ENCODE assay signal across 9 mouse cellular contexts in the genomic region with DNA sequence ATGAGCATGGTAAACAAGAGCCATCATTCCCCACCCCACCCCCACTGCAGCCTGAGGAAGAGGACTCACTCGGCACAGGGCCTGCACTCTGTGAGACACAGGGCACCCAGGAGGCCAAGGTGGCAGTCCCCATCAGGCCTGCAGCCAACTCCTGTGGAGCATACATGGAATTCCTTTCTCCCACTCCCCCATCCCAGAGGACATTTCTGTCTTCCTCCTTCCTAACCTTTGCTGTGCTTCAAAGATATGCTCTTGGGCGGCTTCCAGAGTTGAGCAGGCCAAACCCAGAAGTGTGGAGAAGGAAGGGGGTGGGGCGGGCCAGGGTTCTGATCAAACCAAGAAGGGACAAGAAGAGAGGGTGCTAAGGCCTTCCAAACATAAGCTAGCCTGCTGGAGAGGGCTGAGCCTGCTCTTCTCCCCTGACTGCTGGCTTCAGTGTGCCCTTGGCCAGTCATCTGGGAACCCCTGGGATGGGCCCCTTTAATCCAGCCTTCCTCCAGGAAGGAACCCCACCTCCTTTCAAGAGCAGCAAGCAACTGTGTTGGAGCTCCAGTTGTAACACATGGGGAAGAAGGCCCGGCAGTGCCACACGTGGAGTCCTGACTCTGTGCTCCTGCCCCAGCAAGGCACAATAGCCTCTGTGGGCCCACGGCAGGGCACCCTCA. TPM values are rescaled to one million over a fixed set of nuclear protein-coding genes. Genes with fewer than 3 reads are reported as not detected.
DNase-seq lines count a peak whose midpoint lies in the region; ATAC-seq and TF ChIP-seq lines count a peak whose summit lies in the region.
"Had no signal": no experiment of that assay in that cellular context is flagged by ENCODE, and none has a peak within 500 bp of the region (broad histone marks: within the 10 kb centered on the region; RNA-seq: fewer than 3 reads in every experiment).

No protein-coding gene starts in this region.

- intact Hi-C loops in left cerebral cortex, adult 2 months (cut with DNase I) = no loop called here
- intact Hi-C loops in left cerebral cortex, postnatal 25 days (cut with DNase I) = no loop called here

- no peaks in the 10 kb centered on the region for H3K27me3 ChIP-seq in forebrain, embryonic 14.5 days (replicated peaks; ENCODE audit: control insufficient read depth, insufficient read depth, low read length)
- H3K27me3 ChIP-seq in intestine, embryonic 14.5 days (replicated peaks; ENCODE audit: control insufficient read depth, insufficient read depth, low read length) = no peaks in the 10 kb centered on the region
- no peaks in the 10 kb centered on the region for H3K27me3 ChIP-seq in liver, embryonic 13.5 days
- no peaks in the 10 kb centered on the region for H3K27me3 ChIP-seq in small intestine, adult 2 months (ENCODE audit: control insufficient read depth, insufficient read depth, low read length)

- DNase-seq in left cerebral cortex, adult 2 months (ENCODE audit: extremely low spot score in 1 of 2, low spot score in 2 of 2) = no peak
- no peak for DNase-seq in left cerebral cortex, postnatal 25 days (ENCODE audit: low spot score in 2 of 2)
- no peak for DNase-seq in forebrain, embryonic 14.5 days (ENCODE audit: low spot score)
- DNase-seq in intestine, embryonic 14.5 days (ENCODE audit: low spot score) = no peak
- no peak for DNase-seq in liver, embryonic 13.5 days
- no peak for DNase-seq in thymus, postnatal 10 days (ENCODE audit: low spot score in 2 of 2)

- no peaks in the 10 kb centered on the region for H3K9me3 ChIP-seq in forebrain, embryonic 14.5 days (replicated peaks; ENCODE audit: control insufficient read depth, low read length)
- no peaks in the 10 kb centered on the region for H3K9me3 ChIP-seq in intestine, embryonic 14.5 days (ENCODE audit: control insufficient read depth, low read length)
- no peaks in the 10 kb centered on the region for H3K9me3 ChIP-seq in liver, embryonic 13.5 days (replicated peaks)

- TF ChIP-seq POLR2A in small intestine, adult 2 months (IDR thresholded peaks at IDR 0.05; ENCODE audit: low read depth, low read length) = no peak

- H3K4me1 ChIP-seq in forebrain, embryonic 14.5 days (ENCODE audit: control insufficient read depth, insufficient read depth, low read length) = peaks cover 44% of the 10 kb centered on the region
- H3K4me1 ChIP-seq in intestine, embryonic 14.5 days (replicated peaks; ENCODE audit: control insufficient read depth, insufficient read depth, low read length) = peaks cover 88% of the 10 kb centered on the region
- peaks cover 94% of the 10 kb centered on the region for H3K4me1 ChIP-seq in liver, embryonic 13.5 days (replicated peaks)
- peaks cover 49% of the 10 kb centered on the region for H3K4me1 ChIP-seq in small intestine, adult 2 months (ENCODE audit: control insufficient read depth, insufficient read depth, insufficient read length, low read length)

- WGBS in forebrain, embryonic 14.5 days = 34% methylated on average over 6 of the region's 6 CpGs
- 11% methylated on average over 6 of the region's 6 CpGs for WGBS in intestine, embryonic 14.5 days
- 43% methylated on average over 6 of the region's 6 CpGs for WGBS in liver, embryonic 13.5 days (ENCODE audit: insufficient replicate concordance)
- 12% methylated on average over 6 of the region's 6 CpGs for WGBS in small intestine, adult 2 months

- ATAC-seq in forebrain, embryonic 14.5 days = no peak
- ATAC-seq in intestine, embryonic 14.5 days (replicated peaks; ENCODE audit: low FRiP score, low TSS enrichment, low read depth) = 0 out of 2 replicates have a peak, but pooled peaks have one; percentile 7
- ATAC-seq in liver, embryonic 13.5 days (ENCODE audit: low read depth) = peak; percentile 17; the same call in 1 of the 2 replicates
- no peak for ATAC-seq in inflammation-experienced regulatory T-cells, adult 6 months

- no peak overlapping the region for H3K4me3 ChIP-seq in left cerebral cortex, adult 2 months
- H3K4me3 ChIP-seq in forebrain, embryonic 14.5 days (ENCODE audit: low read depth, low read length) = no peak overlapping the region
- H3K4me3 ChIP-seq in intestine, embryonic 14.5 days (ENCODE audit: low read depth, low read length) = no peak overlapping the region
- H3K4me3 ChIP-seq in liver, embryonic 13.5 days (replicated peaks) = no peak overlapping the region
- no peak overlapping the region for H3K4me3 ChIP-seq in small intestine, adult 2 months (ENCODE audit: low read depth, low read length)

- no peak overlapping the region for H3K9ac ChIP-seq in forebrain, embryonic 14.5 days (ENCODE audit: low read length)
- H3K9ac ChIP-seq in intestine, embryonic 14.5 days (ENCODE audit: low read length) = no peak overlapping the region
- peak overlapping the region; percentile 31; the same call in 1 of the 2 replicates for H3K9ac ChIP-seq in liver, embryonic 13.5 days

- peaks cover 43% of the 10 kb centered on the region for H3K36me3 ChIP-seq in forebrain, embryonic 14.5 days (ENCODE audit: control insufficient read depth, insufficient read depth, low read length)
- peaks cover 23% of the 10 kb centered on the region for H3K36me3 ChIP-seq in intestine, embryonic 14.5 days (ENCODE audit: control insufficient read depth, insufficient read depth, low read length)
- H3K36me3 ChIP-seq in liver, embryonic 13.5 days = peaks cover 43% of the 10 kb centered on the region
- H3K36me3 ChIP-seq in small intestine, adult 2 months (ENCODE audit: control insufficient read depth, insufficient read depth, low read length) = peaks cover 6% of the 10 kb centered on the region

- peak overlapping the region; percentile 19; the same call in 1 of the 2 replicates for H3K27ac ChIP-seq in left cerebral cortex, adult 2 months
- peak overlapping the region; percentile 6; the same call in 1 of the 2 replicates for H3K27ac ChIP-seq in forebrain, embryonic 14.5 days (ENCODE audit: low read depth, low read length)
- H3K27ac ChIP-seq in intestine, embryonic 14.5 days (ENCODE audit: low read depth) = peak overlapping the region; percentile 81
- H3K27ac ChIP-seq in liver, embryonic 13.5 days = peak overlapping the region; percentile 75
- H3K27ac ChIP-seq in small intestine, adult 2 months (ENCODE audit: insufficient read depth, low read depth, low read length) = peak overlapping the region; percentile 66

- no peak overlapping the region for H3K4me2 ChIP-seq in forebrain, embryonic 14.5 days (ENCODE audit: low read length)
- peak overlapping the region; percentile 32 for H3K4me2 ChIP-seq in intestine, embryonic 14.5 days (ENCODE audit: low read length)
- peak overlapping the region; percentile 4; the same call in 1 of the 2 replicates for H3K4me2 ChIP-seq in liver, embryonic 13.5 days

- TF ChIP-seq CTCF in left cerebral cortex, adult 2 months (IDR thresholded peaks at IDR 0.05) = no peak
- no peak for TF ChIP-seq CTCF in small intestine, adult 2 months (IDR thresholded peaks at IDR 0.05; ENCODE audit: extremely low read depth, insufficient read length, insufficient replicate concordance, low read depth, low read length)

RNA-seq across cellular contexts. Expression of a gene that starts 55.8 kb away (rescaled TPM):
- not detected for total RNA-seq in left cerebral cortex, adult 2 months (2021)
- total RNA-seq in left cerebral cortex, postnatal 25 days (2021) = not detected
- polyA plus RNA-seq in forebrain, embryonic 14.5 days (2014; fragmentation: Nextera tagmentation; extraction: Ambion mirVana) = not detected in 2 replicates
- not detected in 2 replicates for polyA plus RNA-seq in intestine, embryonic 14.5 days (2014; fragmentation: Nextera tagmentation; extraction: Ambion mirVana)
- polyA plus RNA-seq in liver, embryonic 13.5 days (2015; fragmentation: Nextera tagmentation; extraction: Ambion mirVana) = not detected in 2 replicates
- not detected in 2 replicates for polyA plus RNA-seq in small intestine, adult 2 months (2012; rRNA removed)
- polyA plus RNA-seq in inflammation-experienced regulatory T-cells, adult 6 months (2017; shearing (Covaris generic)) = not detected
- polyA plus RNA-seq: large intestine, adult 2 months had no signal

Comparison
In these comparisons a context has a peak if more than half of its experiments do, and no peak if none do; other contexts are left out.
1. H3K27ac ChIP-seq: peak in every context shown above with its lines; median percentile 81 in intestine, embryonic 14.5 days; 75 in liver, embryonic 13.5 days; 66 in small intestine, adult 2 months; 19 in left cerebral cortex, adult 2 months; 6 in forebrain, embryonic 14.5 days.
2. ATAC-seq: peak in intestine, embryonic 14.5 days (single experiment) and liver, embryonic 13.5 days (single experiment); none in forebrain, embryonic 14.5 days (single experiment) and inflammation-experienced regulatory T-cells, adult 6 months (single experiment).